Mouse (Mus musculus): ENCODE data around the gene Galns.
"Not testable (repeated sequence)": the region's sequence is repeated elsewhere in the genome, so short reads cannot be mapped to it uniquely, and the experiment has no call there.

The Galns gene

DNA sequence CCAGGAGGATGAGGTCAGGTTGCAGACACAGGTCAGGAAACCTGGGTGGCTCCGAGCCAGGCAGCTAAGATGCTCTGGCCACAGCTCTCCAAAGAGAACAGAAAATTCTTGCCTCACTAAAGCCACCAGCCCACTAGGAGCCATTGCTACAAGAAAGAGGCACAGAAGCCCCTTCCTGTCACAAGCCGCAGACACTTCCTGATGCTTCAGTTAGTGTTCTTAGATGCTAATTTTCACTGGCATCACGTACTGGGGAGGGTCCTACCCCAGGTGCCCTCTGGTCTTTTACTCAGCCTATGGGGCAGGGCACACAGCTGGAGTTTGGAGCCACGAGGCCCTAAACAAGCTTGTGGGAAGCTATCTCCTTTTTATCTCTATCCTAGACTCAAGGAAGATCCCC, 15.2 kb downstream of the Galns start:
- DNase-seq (ENCODE audit: low spot score in 2 of 2) = no peak

DNA sequence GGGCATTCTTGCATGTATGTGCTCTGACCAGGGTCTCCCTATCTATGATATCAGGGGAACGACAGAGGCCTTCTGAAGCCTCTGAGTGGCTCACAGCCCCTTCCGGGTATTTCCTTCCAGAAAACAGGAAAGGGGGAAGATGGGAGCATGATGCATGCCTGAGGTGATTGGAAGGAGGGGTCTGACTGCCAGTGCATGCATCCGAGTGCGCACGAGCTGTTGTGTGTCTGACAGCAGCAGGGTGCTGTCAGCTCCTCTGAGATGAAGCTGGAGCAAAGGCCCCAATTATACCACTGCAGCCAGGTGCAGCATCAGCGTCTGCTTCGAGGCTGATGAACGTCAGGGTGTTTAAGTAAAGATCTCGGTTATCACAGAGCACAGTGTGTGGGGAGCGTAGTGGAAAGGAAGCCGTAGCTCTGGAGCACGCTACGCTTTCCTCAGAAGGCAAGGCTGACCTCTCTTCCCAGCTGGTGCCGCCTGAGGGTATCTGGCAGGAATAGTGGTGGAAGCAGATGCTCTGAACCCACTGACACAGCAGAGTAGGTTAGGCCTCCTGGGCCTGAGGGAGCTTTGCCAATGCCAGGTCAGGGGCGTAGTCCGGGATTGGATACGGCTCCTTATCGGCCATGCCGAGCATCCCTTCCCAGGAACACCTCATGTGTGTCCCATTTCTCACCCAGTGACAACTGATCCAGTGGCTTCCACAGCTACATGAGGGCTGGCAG, 17.3 kb downstream of the Galns start:
- no peak for DNase-seq (ENCODE audit: low spot score in 2 of 2)

DNA sequence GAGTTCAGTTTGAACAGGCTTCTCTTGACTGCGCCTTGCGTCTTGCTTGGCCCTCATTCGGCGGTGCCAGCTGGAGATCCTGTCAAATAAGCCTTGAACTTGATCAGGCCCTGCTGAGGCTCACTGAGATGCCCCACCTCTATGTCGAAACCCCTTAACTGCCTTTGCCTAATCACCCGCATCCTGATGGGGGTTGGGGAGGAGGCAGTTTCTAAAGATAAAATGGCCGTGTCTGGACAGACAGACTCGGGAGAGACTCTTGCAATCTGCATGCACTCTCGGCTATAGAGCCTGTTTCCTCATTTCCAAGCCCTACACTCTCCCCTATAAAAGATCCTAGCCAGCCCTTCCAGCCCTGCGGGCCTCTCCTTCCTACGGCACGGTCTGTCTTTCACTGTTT, 18.0 kb downstream of the Galns start:
- no peak for DNase-seq (ENCODE audit: low spot score in 2 of 2)

DNA sequence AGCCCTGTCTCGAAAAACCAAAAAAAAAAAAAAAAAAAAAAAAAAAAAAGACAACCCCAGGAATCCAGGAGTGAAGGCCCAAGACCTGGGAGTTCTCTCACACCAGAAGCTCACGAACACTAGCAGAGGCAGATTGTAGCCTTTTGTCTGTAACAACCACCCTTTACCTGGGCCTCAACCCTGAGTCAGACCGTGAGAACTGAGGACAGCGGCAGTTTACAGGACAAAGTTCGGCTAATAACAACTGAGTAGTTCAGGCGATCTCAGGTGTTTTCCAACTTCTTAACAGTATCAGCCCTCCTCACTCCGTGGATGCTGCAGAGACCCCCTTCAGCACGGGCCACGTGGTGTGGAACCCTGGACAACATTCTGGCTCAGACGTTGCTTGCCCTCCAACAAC, 24.5 kb downstream of the Galns start:
- DNase-seq (ENCODE audit: low spot score in 2 of 2) = no peak

DNA sequence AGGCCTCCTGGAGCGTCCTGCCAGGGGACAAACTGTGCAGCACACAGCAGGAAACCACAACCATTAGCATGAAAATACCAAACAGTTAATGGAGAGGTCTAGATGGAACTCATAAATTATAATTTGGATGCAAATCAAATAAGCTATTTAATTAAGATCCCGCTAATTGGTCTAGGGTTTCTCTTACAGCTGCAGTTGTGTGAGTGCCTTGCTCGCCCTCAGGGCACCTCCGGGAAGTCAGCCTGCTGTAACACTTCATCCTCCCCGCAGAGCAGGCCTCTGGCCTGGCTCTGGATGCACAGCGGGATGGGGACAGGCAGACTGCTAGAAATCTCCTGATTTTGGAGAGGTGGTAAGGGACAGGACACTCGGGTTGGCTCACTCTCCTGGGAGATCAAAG, 25.1 kb downstream of the Galns start:
- no peak for DNase-seq (ENCODE audit: low spot score in 2 of 2)

DNA sequence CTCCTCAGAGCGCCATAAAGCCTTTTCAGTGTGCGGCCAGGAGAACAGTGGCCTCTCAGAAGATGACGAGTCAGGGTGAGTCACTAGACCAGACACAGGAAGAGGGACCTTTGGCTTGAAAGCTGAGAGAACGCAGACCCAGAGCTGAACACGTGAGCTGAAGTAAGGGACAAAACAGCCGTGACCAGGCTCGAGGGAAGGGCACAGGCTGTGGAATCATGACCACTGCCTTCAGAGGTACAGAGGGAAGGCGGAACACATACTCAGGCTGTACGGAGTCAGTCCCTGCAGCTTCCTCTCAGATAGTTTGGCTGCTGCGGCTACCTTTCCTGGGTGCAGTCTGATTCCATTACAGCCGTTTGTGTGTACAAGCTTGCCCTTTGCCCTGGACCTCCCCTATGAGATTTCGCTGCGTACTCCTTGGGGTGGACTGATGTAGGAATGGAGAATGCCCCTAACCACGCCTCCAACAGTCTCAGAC, 25.8 kb downstream of the Galns start:
- DNase-seq (ENCODE audit: low spot score in 2 of 2) = no peak

DNA sequence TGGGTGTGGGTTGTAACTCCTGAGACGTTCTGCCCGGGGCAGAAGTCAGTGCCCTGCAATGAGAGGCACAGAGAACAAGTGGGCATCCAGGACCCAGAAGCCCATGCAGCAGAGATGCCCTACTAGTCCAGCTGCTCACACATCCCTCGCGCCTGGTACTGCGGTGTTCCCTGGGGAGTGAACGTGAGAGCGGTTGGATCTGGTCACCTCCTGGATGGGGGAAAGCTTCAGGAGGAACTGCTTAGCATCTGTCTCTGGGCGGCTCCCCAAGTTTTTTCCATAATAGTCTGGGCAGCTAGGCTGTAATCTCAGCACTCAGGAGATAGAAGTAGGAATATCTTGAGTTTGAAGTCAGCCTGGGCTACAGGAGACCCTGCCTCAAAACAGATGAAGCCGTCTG, 26.3 kb downstream of the Galns start:
- no peak for DNase-seq (ENCODE audit: low spot score in 2 of 2)

DNA sequence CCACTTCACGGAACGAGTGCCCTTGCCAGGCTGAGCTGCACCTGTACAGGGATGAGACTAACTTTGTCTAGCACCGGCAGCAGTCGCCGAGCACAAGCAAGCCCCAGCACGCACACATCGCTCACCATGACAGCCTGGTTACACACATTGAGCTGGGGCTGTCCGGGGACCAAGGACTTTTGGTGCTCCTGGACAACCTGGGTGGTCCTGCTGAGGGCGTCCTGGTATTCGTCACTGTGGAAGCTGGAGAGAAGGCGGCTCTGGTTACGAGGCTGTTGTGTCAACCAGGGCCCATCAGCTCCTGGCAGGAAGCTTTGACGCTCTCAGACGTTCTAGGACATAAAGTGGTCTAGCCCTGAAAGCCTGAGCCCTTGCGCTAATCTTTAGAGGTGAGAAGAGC, 30.3 kb downstream of the Galns start:
- no peak for DNase-seq (ENCODE audit: low spot score in 2 of 2)

DNA sequence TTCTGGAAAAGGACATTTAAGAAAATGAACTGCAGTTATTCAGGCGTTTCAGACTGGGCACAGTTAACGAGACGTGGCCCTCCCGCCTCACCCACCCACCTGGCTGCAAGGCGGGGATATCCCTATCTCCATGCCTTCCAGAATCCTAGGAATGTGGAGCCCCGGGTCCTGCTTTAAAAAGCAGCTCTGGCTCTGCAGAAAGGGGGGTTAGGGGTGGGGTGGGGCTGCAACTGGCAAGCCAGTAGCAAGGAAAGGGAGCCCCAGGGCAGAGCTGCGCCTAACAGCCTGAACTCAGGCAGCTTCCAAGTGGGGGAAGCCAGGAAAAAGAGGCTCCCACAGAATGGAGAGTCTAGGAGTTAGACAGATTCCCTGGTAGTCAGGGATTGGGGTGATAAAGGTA, 32.1 kb downstream of the Galns start:
- no peak for DNase-seq (ENCODE audit: low spot score in 2 of 2)

DNA sequence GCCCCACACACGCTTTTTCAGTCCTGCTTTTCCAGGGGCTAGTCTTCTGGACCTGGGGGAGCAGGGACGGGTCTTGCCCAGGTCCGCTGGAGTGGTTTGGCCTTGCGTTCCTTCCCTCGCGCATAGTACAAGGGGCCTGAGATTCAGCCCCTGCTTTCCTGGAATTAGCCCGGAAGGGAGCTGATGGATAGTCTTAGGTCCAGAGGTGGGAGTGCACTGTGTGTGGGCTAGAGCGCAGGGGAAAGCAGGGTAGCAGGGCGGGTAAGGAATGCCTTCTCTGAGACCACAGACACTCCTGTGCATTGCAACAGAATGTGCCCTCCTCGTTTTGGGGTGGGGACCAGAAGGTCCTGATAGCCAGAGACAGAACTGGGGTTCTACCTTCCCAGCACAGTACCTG, 34.1 kb downstream of the Galns start:
- no peak for DNase-seq (ENCODE audit: low spot score in 2 of 2)

DNA sequence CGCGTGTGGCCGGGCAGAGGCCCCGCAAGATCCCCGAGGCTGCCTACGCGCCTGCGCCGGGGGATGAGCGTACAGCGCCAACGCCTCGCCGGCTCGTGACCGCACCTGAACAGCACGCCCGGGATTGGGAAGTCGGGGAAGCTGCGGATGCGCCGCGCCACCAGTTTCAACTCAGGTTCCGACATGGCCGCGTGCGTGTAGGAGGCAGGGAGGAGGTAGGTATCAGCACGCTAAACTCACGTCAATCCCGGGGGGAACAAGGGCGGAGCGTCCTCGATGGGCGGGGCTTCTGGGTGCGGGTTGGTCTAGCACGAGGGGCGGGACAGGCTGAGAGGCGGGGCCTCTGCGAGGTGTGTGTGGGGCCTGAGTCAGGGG, 34.6 kb downstream of the Galns start, which contains the start of gene Aprt:
Gene Aprt, minus strand, starts transcription at position 262 of the 375 bp plus-strand sequence.
- peak; percentile 87 to 95 for DNase-seq (ENCODE audit: low spot score in 2 of 2)

DNA sequence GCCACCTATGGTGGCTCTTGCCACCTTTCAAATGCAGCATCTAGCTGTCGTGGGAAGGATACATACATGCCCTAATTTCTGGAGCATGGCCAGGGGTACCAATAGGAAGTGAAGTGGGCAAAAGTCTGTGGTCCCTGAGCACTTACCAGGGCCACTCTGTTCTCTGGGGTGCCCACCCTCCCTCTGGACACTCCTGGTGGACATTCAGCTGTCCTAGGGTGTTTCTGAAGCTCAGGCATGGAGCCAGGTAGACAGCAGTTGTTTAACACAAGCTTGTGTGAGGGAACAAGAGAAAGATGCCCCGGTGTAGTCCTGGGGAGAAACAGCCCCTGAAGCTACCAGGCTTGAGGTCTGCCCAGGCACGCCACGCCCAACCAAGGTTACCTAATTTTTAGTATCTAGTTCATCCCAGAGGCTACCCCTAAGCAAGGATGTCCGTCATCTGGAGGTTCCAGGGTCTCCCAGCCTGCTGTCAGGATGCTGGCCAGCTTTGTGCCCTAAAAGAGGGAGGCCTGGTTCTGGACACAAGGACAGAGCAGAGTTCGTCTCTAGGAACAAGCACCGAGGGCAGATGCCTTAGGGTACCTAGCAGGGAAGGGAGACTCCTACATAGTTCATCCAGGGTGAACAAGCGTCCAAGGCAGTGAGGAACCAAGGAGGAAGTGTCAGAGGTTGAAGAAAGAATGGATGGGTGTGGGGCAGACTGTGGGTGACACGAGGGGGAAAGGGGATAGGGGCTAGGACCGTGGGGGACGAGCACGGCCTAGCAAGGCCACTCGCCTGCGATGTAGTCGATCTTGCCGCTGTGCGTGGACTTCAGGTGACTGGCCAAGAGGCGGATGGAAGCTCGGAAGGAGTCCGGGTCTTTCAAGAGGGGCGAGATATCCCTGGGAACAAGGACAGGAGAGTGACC, 35.3 kb downstream of the Galns start:
- DNase-seq (ENCODE audit: low spot score in 2 of 2) = no peak

DNA sequence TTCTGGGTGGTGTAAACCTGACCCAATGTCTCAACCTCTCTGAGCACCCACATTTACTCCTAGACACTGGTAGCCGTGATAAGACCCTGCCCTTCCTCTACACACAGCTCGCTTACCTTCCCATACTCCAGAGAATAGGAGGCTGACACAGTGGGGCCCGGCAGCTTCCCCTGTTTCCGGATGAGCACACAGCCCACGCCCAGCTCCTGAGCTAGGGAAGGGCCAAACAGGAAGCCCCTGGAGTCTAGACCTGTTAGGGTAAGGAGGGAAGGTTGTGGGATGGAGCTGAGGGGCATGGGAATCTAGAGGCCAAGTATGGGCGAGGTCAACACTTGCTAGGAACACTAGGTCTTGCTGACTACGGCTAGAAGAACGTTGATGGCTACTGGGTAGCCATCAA, 36.0 kb downstream of the Galns start:
- DNase-seq (ENCODE audit: low spot score in 2 of 2) = no peak

DNA sequence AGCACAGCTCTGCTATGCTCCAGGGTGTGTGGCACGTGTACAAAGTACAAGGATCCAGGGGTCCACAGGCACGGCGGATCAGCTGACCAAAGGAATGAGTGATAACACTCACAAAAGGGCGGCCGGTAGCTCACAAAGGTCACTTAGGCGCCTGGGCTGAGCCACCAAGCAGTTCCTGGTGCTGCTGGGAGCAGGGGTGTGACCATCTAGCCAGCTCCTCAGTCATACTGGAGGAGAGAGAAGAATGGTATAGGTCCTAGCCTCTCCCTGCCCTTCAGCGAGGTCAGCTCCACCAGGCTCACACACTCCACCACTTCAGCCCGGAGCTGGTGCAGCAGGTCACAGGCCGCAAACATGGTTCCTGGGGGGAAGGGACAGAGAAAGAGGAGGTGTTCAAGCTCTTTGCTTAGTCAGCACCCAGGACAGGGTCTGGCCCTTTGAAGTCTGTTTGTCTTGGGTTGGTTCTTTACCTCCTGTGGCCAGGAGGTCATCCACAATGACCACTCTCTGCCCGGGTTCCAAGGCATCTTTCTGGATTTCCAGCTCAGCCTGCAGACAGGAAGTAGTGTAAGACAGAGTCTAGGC, 36.5 kb downstream of the Galns start:
- DNase-seq (ENCODE audit: low spot score in 2 of 2) = no peak

DNA sequence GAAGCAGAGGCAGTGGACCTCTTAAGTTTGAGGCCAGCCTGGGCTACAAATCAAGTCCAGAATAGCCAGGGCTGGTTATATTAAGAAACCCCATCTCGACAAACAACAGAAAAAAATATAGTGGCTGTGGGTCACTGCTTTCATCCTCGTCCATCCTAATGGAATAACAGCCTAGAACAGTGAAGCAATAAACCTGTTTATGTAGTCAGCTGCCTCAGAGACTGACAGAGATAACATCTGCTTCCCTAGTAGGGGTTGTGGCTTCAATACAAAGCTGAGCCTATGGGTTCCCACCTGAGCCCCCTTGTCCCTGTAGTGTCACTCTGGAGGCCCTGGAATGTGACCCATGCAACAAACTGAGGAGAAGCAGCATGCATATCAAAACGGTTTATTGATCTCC, 37.0 kb downstream of the Galns start:
- no peak for DNase-seq (ENCODE audit: low spot score in 2 of 2)

DNA sequence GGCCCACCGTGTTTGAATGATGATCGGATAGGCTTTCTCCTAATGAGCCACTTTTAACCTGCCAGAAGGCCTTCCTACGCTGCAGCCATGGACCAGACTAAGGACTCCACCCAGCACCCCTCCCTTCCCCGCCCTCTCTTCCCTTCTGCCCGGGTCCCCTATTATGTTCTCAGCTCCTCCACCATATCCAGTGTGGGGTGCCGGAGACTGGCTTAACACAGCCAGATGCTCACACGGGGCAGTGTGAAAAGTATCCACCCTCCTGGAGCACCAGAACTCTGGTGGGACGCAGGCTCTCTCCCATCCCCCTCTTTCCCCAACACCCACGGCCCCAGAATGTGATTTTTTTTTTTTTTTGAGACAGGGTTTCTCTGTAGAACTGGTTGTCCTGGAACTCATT, 37.7 kb downstream of the Galns start:
- DNase-seq (ENCODE audit: low spot score in 2 of 2) = no peak

DNA sequence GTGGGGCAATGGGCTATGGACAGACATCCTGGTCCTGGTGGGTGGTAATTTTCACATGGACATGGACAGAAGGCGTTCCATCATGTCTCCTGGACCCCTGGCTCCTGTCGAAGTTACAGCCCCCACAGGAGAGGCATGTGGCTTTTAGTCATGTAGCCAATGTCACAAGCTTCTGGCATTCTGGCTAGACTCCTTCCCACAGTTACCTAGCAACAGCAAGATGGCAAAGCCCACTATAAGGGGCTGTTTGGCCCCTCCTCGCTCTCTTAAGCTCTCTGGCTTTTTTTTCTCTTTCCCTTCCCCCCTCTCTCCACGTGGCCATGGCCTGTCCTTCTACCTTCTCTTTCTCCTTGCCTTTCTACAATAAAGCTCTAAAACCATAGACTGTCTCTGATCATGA, 38.1 kb downstream of the Galns start:
- not testable (repeated sequence) for DNase-seq (ENCODE audit: low spot score in 2 of 2)

DNA sequence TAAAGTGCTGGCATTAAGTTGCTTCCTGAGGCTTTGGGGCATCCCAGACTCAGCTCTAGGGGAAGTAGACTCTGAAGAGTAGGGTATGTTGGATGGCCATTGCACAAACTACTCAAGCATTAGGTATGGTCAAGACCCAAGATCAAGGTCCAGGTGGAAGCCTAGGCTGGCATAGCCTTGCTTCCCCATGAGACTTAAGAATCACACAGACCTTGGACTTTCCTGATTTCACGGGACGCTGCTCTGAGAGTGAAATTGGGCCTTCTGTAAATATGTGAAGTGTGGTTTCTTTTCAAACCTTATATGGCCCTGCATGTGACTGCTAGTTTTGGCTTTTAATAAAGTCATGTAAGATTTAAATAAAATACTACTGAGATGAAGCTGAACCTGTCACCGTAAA, 38.5 kb downstream of the Galns start:
- DNase-seq (ENCODE audit: low spot score in 2 of 2) = no peak

DNA sequence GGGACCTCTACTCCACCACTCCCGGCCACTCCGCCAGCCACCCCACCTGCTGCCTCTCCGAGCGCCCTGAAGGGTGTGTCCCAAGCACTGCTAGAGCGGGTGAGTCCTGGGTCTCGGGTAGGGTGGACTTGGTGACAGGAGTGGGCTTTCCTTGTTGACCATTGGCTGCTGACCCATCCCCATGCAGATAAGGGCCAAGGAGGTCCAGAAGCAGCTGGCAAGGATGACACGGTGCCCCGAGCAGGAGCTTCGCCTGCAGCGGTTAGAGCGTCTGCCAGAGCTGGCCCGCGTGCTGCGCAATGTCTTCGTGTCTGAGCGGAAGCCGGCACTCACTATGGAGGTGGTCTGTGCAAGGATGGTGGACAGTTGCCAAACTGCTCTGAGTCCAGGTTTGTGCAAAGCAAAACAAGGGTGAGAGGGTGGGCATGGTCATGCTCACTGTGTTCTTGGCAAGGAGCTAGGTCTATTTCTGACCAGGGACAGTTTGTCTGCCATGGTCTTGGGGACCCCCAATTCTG, 39.5 kb downstream of the Galns start:
- DNase-seq (ENCODE audit: low spot score in 2 of 2) = no peak

DNA sequence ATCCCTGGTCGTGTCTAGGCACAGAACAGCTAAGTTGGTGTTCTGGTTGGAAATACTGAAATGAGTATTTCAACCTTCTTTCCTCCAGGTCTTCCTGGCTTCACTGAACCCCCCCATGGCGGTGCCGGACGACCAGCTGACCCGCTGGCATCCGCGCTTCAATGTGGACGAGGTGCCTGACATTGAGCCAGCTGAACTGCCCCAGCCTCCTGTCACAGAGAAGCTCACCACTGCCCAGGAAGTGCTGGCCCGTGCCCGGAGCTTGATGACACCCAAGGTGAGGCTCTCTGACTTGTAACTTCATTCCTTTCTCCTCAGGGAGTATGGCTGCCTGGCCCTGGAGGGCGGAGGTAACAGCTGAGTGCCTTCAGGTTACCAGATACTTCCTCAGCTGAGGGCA, 40.1 kb downstream of the Galns start:
- no peak for DNase-seq (ENCODE audit: low spot score in 2 of 2)

DNA sequence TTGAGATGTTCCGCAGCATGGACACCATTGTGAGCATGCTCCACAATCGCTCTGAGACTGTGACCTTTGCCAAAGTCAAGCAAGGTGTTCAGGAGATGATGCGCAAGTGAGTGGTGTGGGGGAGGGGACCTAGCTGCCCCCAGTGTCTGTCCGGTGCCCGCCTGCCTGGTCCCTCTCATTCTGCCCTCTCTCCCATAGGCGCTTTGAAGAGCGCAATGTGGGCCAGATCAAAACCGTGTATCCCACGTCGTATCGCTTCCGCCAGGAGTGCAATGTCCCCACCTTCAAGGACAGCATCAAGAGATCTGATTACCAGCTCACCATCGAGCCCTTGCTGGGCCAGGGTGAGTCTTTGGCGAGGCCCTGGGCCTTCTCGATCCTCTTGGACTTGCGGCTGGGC, 41.3 kb downstream of the Galns start:
- DNase-seq (ENCODE audit: low spot score in 2 of 2) = no peak

DNA sequence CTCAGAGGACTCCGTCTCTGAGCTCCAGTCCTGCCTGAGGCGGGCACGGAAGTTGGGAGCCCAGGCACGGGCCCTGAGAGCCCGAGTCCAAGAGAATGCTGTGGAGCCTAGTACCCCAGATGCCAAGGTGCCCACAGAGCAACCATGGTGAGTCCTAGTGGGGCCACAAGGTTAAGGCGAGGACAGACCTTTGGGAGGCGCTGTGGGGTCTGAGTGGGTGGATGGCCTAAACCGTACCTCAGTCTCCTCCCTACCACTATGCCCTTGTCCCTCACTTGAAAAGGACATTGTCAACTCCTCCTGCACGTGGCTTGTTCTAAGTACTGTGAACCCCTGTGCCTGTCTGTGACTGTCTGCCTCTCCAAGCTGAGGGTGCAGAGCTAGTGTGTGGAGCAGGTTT, 41.9 kb downstream of the Galns start:
- no peak for DNase-seq (ENCODE audit: low spot score in 2 of 2)
